Mouse (Mus musculus) adrenal gland, postnatal 10 days (tissue): Measurements from ENCODE around the gene Spats2. TPM values are rescaled to one million over a fixed set of nuclear protein-coding genes. Genes with fewer than 3 reads are reported as not detected.
"Not testable (repeated sequence)": the region's sequence is repeated elsewhere in the genome, so short reads cannot be mapped to it uniquely, and the experiment has no call there.

Source experiments
- DNase-seq: peaks from one replicate; pipeline ENCODE4 v3.0.0; 2021; ENCODE audit warnings: mixed read lengths
- total RNA-seq, 2 experiments: library from RNA; stranded (reverse); gene quantifications; 2 replicates each; pipeline ENCODE4 v1.2.3; 2021

The Spats2 gene
- total RNA-seq, 2 experiments from 2014 or later = 19.2 to 21.5 TPM

- peak; percentile 76 for DNase-seq
Observed at GRCm38 (mm10) chr15:99224208-99224911, 98.6 kb downstream of the Spats2 start, which contains the start of gene Kcnh3. Gene Kcnh3 (plus strand): TSS chr15:99224861.

- DNase-seq = peak; percentile 45
Observed at GRCm38 (mm10) chr15:99225081-99225810, 99.5 kb downstream of the Spats2 start.

- DNase-seq = no peak
Observed at GRCm38 (mm10) chr15:99226090-99226489, 100.4 kb downstream of the Spats2 start.

- DNase-seq = no peak
Observed at GRCm38 (mm10) chr15:99231998-99232397, 106.3 kb downstream of the Spats2 start.

- DNase-seq = no peak
Observed at GRCm38 (mm10) chr15:99233719-99234118, 108.0 kb downstream of the Spats2 start.

- DNase-seq = no peak
Observed at GRCm38 (mm10) chr15:99234326-99235010, 108.8 kb downstream of the Spats2 start.

GRCm38 (mm10) chr15:99238006-99238405 lies 112.3 kb downstream of the Spats2 start:
- no peak for DNase-seq

GRCm38 (mm10) chr15:99240129-99240528 lies 114.4 kb downstream of the Spats2 start:
- no peak for DNase-seq

- DNase-seq = no peak
Observed at GRCm38 (mm10) chr15:99241249-99241648, 115.5 kb downstream of the Spats2 start.

- DNase-seq = no peak
Observed at GRCm38 (mm10) chr15:99242045-99242444, 116.3 kb downstream of the Spats2 start.

- not testable (repeated sequence) for DNase-seq
Observed at GRCm38 (mm10) chr15:99246736-99247135, 121.0 kb downstream of the Spats2 start.

GRCm38 (mm10) chr15:99248972-99249371 lies 123.3 kb downstream of the Spats2 start:
- no peak for DNase-seq

- no peak for DNase-seq
Observed at GRCm38 (mm10) chr15:99249938-99250337, 124.2 kb downstream of the Spats2 start.

- DNase-seq = peak; percentile 27
Observed at GRCm38 (mm10) chr15:99251111-99251510, 125.4 kb downstream of the Spats2 start.

GRCm38 (mm10) chr15:99251626-99252380 lies 126.1 kb downstream of the Spats2 start, which contains the start of gene Mcrs1:
Gene Mcrs1 (minus strand): TSS chr15:99251961.
- peak; percentile 96 for DNase-seq

- no peak for DNase-seq
Observed at GRCm38 (mm10) chr15:99252381-99253174, 126.9 kb downstream of the Spats2 start.

- not testable (repeated sequence) for DNase-seq
Observed at GRCm38 (mm10) chr15:99253175-99253479, 127.4 kb downstream of the Spats2 start.

- no peak for DNase-seq
Observed at GRCm38 (mm10) chr15:99253772-99254171, 128.1 kb downstream of the Spats2 start.

GRCm38 (mm10) chr15:99254477-99255005 lies 128.8 kb downstream of the Spats2 start:
- no peak for DNase-seq

GRCm38 (mm10) chr15:99255241-99255749 lies 129.6 kb downstream of the Spats2 start:
- DNase-seq = no peak

GRCm38 (mm10) chr15:99259167-99259729 lies 133.5 kb downstream of the Spats2 start:
- no peak for DNase-seq
